Mouse (Mus musculus) hindbrain, embryonic 12.5 days (tissue): Measurements from ENCODE around the gene Olfr651. TPM values are rescaled to one million over a fixed set of nuclear protein-coding genes. Genes with fewer than 3 reads are reported as not detected.
"Not testable (repeated sequence)": the region's sequence is repeated elsewhere in the genome, so short reads cannot be mapped to it uniquely, and the experiment has no call there.

ENCODE experiments used
- ATAC-seq: fragments of 200-750 bp; cut with Nextera tagmentation; 2 replicates; pipeline ENCODE4 v1.8.0; 2017; ENCODE audit warnings: moderate TSS enrichment; ENCODE audit not compliant: low FRiP score
- H3K27ac ChIP-seq: fragments of 300-500 bp; sonication (generic); 2 replicates; pipeline ENCODE4 v1.5.1; 2016; ENCODE audit warnings: mild to moderate bottlenecking
- H3K27me3 ChIP-seq: fragments of 300-500 bp; sonication (generic); 2 replicates; pipeline ENCODE4 v1.6.1; 2016; ENCODE audit warnings: mild to moderate bottlenecking
- H3K36me3 ChIP-seq: fragments of 300-500 bp; sonication (generic); 2 replicates; pipeline ENCODE4 v1.6.1; 2016; ENCODE audit warnings: mild to moderate bottlenecking
- H3K4me1 ChIP-seq: fragments of 300-500 bp; sonication (generic); 2 replicates; pipeline ENCODE4 v1.6.1; 2016
- H3K4me2 ChIP-seq: fragments of 300-500 bp; sonication (generic); replicated peaks from 2 replicates; pipeline ENCODE4 v1.6.1; 2016; ENCODE audit warnings: mild to moderate bottlenecking
- H3K4me3 ChIP-seq: fragments of 300-500 bp; sonication (generic); 2 replicates; pipeline ENCODE4 v1.5.1; 2016; ENCODE audit warnings: mild to moderate bottlenecking
- H3K9ac ChIP-seq: fragments of 300-500 bp; sonication (generic); 2 replicates; pipeline ENCODE4 v1.6.1; 2016; ENCODE audit warnings: mild to moderate bottlenecking, moderate library complexity
- H3K9me3 ChIP-seq: fragments of 300-500 bp; sonication (generic); replicated peaks from 2 replicates; pipeline ENCODE4 v1.6.1; 2016; ENCODE audit warnings: mild to moderate bottlenecking
- WGBS: fragments of 180-500 bp; shearing (Covaris S2); methylation state at CpG from one replicate; pipeline ENCODE4 v1.1.7; 2016; 5-methylcytosine and 5-hydroxymethylcytosine counted together
- polyA plus RNA-seq: library from polyadenylated mRNA; unstranded; fragments of >200 nt; fragmentation: Nextera tagmentation; extraction: Ambion mirVana; gene quantifications from 2 replicates; pipeline ENCODE4 v1.2.1, GENCODE M21; 2016

Olfr651 gene
- not detected in 2 replicates for polyA plus RNA-seq

- Histone ChIP-seq H3K9me3 (no peaks in the 10 kb centered on the region), H3K9ac (no peak within 1 kb of the TSS)
- 81% methylated on average over 5 of the region's 5 CpGs for WGBS
These were observed at the start of gene Olfr651 for GRCm38 (mm10) chr7:104549833-104550232. TSS of gene Olfr651 (plus strand) at chr7:104550133.

GRCm38 (mm10) chr7:104501186-104501585 is 48.7 kb upstream of the Olfr651 start:
- H3K4me3 ChIP-seq, H3K4me2 ChIP-seq, H3K27me3 ChIP-seq, H3K27ac ChIP-seq, H3K36me3 ChIP-seq, H3K9me3 ChIP-seq, H3K9ac ChIP-seq, ATAC-seq, H3K4me1 ChIP-seq: not testable (repeated sequence)
- WGBS, result 74% methylated on average over 6 of the region's 6 CpGs

More at GRCm38 (mm10) chr7:104549833-104550232, at the start of gene Olfr651:
- H3K36me3 ChIP-seq, result no peaks in the 10 kb centered on the region
- H3K27me3 ChIP-seq, result no peaks in the 10 kb centered on the region
- no peak within 1 kb of the TSS for H3K4me3 ChIP-seq
- H3K27ac ChIP-seq, result no peak within 1 kb of the TSS
- H3K4me2 ChIP-seq, result no peak within 1 kb of the TSS
- H3K4me1 ChIP-seq, result no peaks in the 10 kb centered on the region
- no peak for ATAC-seq

- H3K4me1 ChIP-seq, result no peaks in the 10 kb centered on the region
- 3% methylated on average over 59 of the region's 59 CpGs for WGBS
- H3K27ac ChIP-seq, result no peak overlapping the region
- H3K9ac ChIP-seq, result peak overlapping the region; percentile 55
- peak; percentile 91 for ATAC-seq
- H3K9me3 ChIP-seq, result no peaks in the 10 kb centered on the region
- peak overlapping the region; percentile 50 for H3K4me3 ChIP-seq
- H3K4me2 ChIP-seq, result peak overlapping the region; percentile 60
- no peaks in the 10 kb centered on the region for H3K36me3 ChIP-seq
- H3K27me3 ChIP-seq, result peaks cover 6% of the 10 kb centered on the region
These were observed 48.2 kb upstream of the Olfr651 start for GRCm38 (mm10) chr7:104501589-104502371.

GRCm38 (mm10) chr7:104507421-104508065 is 42.4 kb upstream of the Olfr651 start, which contains the start of gene Trim30d:
TSS of gene Trim30d (minus strand) at chr7:104507849.
- not testable (repeated sequence) for H3K27me3 ChIP-seq, H3K4me3 ChIP-seq, H3K9me3 ChIP-seq, H3K4me1 ChIP-seq, H3K36me3 ChIP-seq, H3K9ac ChIP-seq, ATAC-seq, H3K4me2 ChIP-seq, H3K27ac ChIP-seq

GRCm38 (mm10) chr7:104552700-104553099 is 2.8 kb downstream of the Olfr651 start:
- Histone ChIP-seq H3K4me2 (no peak overlapping the region), H3K27ac (no peak overlapping the region), H3K9me3 (no peaks in the 10 kb centered on the region), H3K36me3 (no peaks in the 10 kb centered on the region), H3K27me3 (no peaks in the 10 kb centered on the region), H3K4me1 (no peaks in the 10 kb centered on the region), H3K4me3 (no peak overlapping the region), H3K9ac (no peak overlapping the region)
- no peak for ATAC-seq
- 70% methylated on average over 1 of the region's 1 CpGs for WGBS

GRCm38 (mm10) chr7:104560601-104561000 is 10.7 kb downstream of the Olfr651 start, which contains the start of gene Olfr652:
TSS of gene Olfr652 (plus strand) at chr7:104560901.
- no peak within 1 kb of the TSS for H3K4me3 ChIP-seq
- H3K27me3 ChIP-seq, result no peaks in the 10 kb centered on the region
- H3K4me2 ChIP-seq, result no peak within 1 kb of the TSS
- no peak within 1 kb of the TSS for H3K9ac ChIP-seq
- no peaks in the 10 kb centered on the region for H3K9me3 ChIP-seq
- H3K27ac ChIP-seq, result no peak within 1 kb of the TSS
- H3K36me3 ChIP-seq, result no peaks in the 10 kb centered on the region
- no peak for ATAC-seq
- H3K4me1 ChIP-seq, result no peaks in the 10 kb centered on the region

- Histone ChIP-seq H3K4me2 (no peak within 1 kb of the TSS), H3K36me3 (no peaks in the 10 kb centered on the region), H3K27me3 (no peaks in the 10 kb centered on the region), H3K4me1 (no peaks in the 10 kb centered on the region), H3K4me3 (no peak within 1 kb of the TSS), H3K27ac (no peak within 1 kb of the TSS), H3K9me3 (no peaks in the 10 kb centered on the region), H3K9ac (no peak within 1 kb of the TSS)
- 73% methylated on average over 2 of the region's 2 CpGs for WGBS
- no peak for ATAC-seq
These were observed 27.1 kb downstream of the Olfr651 start, which contains the start of gene Olfr653 for GRCm38 (mm10) chr7:104577014-104577413. TSS of gene Olfr653 (plus strand) at chr7:104577314.

- H3K27ac ChIP-seq, result no peak overlapping the region
- no peaks in the 10 kb centered on the region for H3K4me1 ChIP-seq
- 88% methylated on average over 4 of the region's 4 CpGs for WGBS
- no peaks in the 10 kb centered on the region for H3K27me3 ChIP-seq
- H3K9ac ChIP-seq, result no peak overlapping the region
- no peaks in the 10 kb centered on the region for H3K9me3 ChIP-seq
- no peaks in the 10 kb centered on the region for H3K36me3 ChIP-seq
- no peak for ATAC-seq
- H3K4me2 ChIP-seq, result no peak overlapping the region
- no peak overlapping the region for H3K4me3 ChIP-seq
These were observed 30.9 kb downstream of the Olfr651 start for GRCm38 (mm10) chr7:104580846-104581245.

- no peak overlapping the region for H3K9ac ChIP-seq
- H3K27me3 ChIP-seq, result no peaks in the 10 kb centered on the region
- H3K27ac ChIP-seq, result no peak overlapping the region
- H3K4me2 ChIP-seq, result no peak overlapping the region
- H3K4me1 ChIP-seq, result no peaks in the 10 kb centered on the region
- H3K4me3 ChIP-seq, result no peak overlapping the region
- 87% methylated on average over 4 of the region's 4 CpGs for WGBS
- H3K36me3 ChIP-seq, result no peaks in the 10 kb centered on the region
- H3K9me3 ChIP-seq, result no peaks in the 10 kb centered on the region
- no peak for ATAC-seq
These were observed 31.5 kb downstream of the Olfr651 start for GRCm38 (mm10) chr7:104581429-104581828.

- H3K27me3 ChIP-seq, result no peaks in the 10 kb centered on the region
- H3K4me2 ChIP-seq, result no peak within 1 kb of the TSS
- H3K9me3 ChIP-seq, result no peaks in the 10 kb centered on the region
- no peaks in the 10 kb centered on the region for H3K36me3 ChIP-seq
- no peaks in the 10 kb centered on the region for H3K4me1 ChIP-seq
- ATAC-seq, result no peak
- H3K4me3 ChIP-seq, result no peak within 1 kb of the TSS
- H3K27ac ChIP-seq, result no peak within 1 kb of the TSS
- no peak within 1 kb of the TSS for H3K9ac ChIP-seq
- WGBS, result 89% methylated on average over 4 of the region's 4 CpGs
These were observed 36.8 kb downstream of the Olfr651 start, which contains the start of gene Olfr654 for GRCm38 (mm10) chr7:104586725-104587124. TSS of gene Olfr654 (plus strand) at chr7:104587025.

- Histone ChIP-seq H3K27me3 (no peaks in the 10 kb centered on the region), H3K9ac (no peak overlapping the region), H3K36me3 (no peaks in the 10 kb centered on the region), H3K4me1 (no peaks in the 10 kb centered on the region), H3K9me3 (no peaks in the 10 kb centered on the region), H3K27ac (no peak overlapping the region), H3K4me2 (no peak overlapping the region), H3K4me3 (no peak overlapping the region)
- WGBS, result 87% methylated on average over 5 of the region's 5 CpGs
- no peak for ATAC-seq
These were observed 38.3 kb downstream of the Olfr651 start for GRCm38 (mm10) chr7:104588274-104588673.

- 85% methylated on average over 2 of the region's 2 CpGs for WGBS
- Histone ChIP-seq H3K9ac (no peak within 1 kb of the TSS), H3K27me3 (no peaks in the 10 kb centered on the region), H3K36me3 (no peaks in the 10 kb centered on the region), H3K9me3 (no peaks in the 10 kb centered on the region), H3K27ac (no peak within 1 kb of the TSS), H3K4me3 (no peak within 1 kb of the TSS), H3K4me2 (no peak within 1 kb of the TSS), H3K4me1 (no peaks in the 10 kb centered on the region)
- no peak for ATAC-seq
These were observed 51.7 kb downstream of the Olfr651 start, which contains the start of gene Olfr655 for GRCm38 (mm10) chr7:104601679-104602078. TSS of gene Olfr655 (minus strand) at chr7:104601779.
